Mouse (Mus musculus): ENCODE data around the gene Pycr2.

Pycr2 gene

GRCm38 (mm10) chr1:180940776-180941460 lies 36.8 kb downstream of the Pycr2 start:
- in situ Hi-C loops (cut with MboI) = no loop called here

DNA sequence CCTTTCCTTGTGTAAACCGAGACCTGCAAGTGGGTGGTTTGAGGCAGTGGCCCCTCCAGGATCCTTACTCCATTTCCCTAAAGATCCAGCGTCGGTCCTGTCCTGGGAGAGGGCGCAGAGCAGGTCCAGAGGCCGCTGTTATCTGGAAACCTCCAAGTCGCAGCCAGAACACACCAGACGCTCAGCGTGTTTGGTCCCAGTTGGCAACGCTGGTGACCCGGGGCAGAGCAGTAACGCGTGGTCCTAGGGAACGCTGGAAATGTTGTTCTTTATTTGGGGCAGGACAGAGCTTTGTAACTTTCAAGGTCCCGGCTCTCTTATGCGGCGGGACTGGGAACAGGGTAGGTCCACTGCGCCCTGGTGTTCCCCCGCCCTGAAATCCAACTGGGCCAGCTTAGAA lies 37.6 kb downstream of the Pycr2 start:
- in situ Hi-C loops (cut with MboI) = no loop called here

GRCm38 (mm10) chr1:180942166-180943031 lies 38.3 kb downstream of the Pycr2 start, which contains the start of gene Tmem63a:
Gene Tmem63a (plus strand): TSS chr1:180942344.
- in situ Hi-C loops (cut with MboI) = no loop called here

GRCm38 (mm10) chr1:180943032-180943644 lies 39.0 kb downstream of the Pycr2 start:
- in situ Hi-C loops (cut with MboI) = no loop called here

DNA sequence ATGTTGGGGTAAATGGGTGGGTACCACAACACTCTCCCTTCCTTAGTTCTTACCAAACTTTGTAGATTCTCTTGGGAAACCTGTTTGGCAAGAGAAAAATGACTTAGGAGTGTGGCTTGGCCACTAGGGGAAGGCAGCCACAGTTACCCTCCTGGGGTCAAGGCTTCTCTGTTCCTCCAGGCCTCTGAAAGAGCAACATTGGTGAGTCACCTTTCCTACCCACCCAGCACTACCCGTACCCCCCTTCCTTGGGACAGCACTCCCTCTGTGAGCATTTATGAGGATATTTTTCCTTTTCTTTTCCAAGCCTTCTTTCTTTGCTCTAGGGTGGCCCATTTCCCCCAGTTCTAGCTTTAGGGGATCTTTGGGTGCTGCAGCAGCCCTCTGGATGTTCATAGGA lies 39.8 kb downstream of the Pycr2 start:
- in situ Hi-C loops (cut with MboI) = no loop called here

GRCm38 (mm10) chr1:180944553-180944952 lies 40.5 kb downstream of the Pycr2 start:
- in situ Hi-C loops (cut with MboI) = no loop called here

- in situ Hi-C loops (cut with MboI) = no loop called here
These were observed 41.2 kb downstream of the Pycr2 start for GRCm38 (mm10) chr1:180945001-180945980.

GRCm38 (mm10) chr1:180946448-180946847 lies 42.4 kb downstream of the Pycr2 start:
- in situ Hi-C loops (cut with MboI) = no loop called here

DNA sequence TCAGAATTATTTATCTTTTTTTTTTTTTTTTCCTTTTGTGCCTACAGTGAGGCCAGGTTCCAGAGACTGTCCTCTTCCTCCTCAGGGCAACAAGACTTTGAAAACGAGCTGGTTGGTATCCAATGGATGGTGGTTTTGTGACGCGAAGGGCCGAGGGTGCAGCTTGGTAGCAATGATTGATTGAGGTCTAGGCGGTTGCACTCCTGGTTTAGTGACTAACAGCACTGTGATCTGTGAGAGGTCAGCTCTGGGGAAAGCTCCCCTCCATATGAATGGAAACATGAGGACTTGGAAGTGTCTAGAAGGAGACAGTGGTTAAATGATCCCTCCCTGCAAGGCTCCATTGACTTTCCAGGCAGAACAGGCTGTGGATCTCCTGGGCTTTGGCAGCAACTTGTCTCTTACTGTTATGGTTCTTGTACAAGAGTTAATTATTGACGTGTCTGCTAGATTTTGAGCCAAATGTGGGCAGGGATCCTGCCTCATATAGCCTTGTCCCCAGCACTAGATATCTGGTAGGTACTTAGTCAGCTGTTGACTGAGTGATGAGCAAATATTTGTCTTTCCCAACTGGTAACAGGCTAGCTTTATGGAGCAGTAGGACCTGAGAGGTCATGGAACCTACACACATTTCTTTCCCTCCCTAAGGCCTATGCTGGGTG lies 48.1 kb downstream of the Pycr2 start:
- in situ Hi-C loops (cut with MboI) = no loop called here

- in situ Hi-C loops (cut with MboI) = no loop called here
These were observed 48.7 kb downstream of the Pycr2 start for GRCm38 (mm10) chr1:180952808-180953207.

GRCm38 (mm10) chr1:180956401-180956800 lies 52.3 kb downstream of the Pycr2 start:
- in situ Hi-C loops (cut with MboI) = no loop called here

DNA sequence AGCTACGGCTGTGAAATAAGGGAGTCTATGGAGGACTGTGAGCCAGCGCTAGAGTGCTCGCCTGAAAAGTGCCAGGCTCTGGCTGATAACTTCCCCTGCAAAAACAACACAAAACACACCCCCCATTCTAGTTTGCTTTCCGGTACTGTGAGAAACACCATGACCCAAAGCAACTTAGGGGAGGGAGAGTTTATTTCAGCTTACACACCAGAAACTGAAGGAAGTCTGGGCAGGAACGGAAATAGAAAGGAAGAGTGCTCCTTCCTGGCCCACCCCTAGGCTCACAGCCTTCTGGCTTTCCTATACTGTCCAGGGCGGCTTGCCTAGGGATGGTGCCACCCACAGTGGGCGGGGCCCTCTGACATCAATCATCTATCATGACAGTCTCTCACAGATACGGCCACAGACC lies 52.9 kb downstream of the Pycr2 start:
- in situ Hi-C loops (cut with MboI) = no loop called here
